Mouse (Mus musculus) brain, embryonic 14.5 days (tissue): ENCODE measurements around the gene Aurkb.
A peak's percentile ranks its signal among the peaks of the same experiment; 100 is the strongest.

ENCODE experiments used
- CTCF ChIP-seq: fragments of 200-500 bp; IDR thresholded peaks from 2 replicates; pipeline ENCODE4 v1.5.1; 2012; ENCODE audit warnings: inconsistent platforms, mild to moderate bottlenecking, moderate library complexity, borderline replicate concordance; ENCODE audit not compliant: insufficient read depth, insufficient read length; ENCODE audit errors: extremely low read depth
- POLR2A ChIP-seq: fragments of 200-500 bp; IDR thresholded peaks from 2 replicates; pipeline ENCODE4 v1.6.1; 2012; ENCODE audit warnings: mild to moderate bottlenecking, inconsistent platforms, borderline replicate concordance; ENCODE audit not compliant: poor library complexity, insufficient read depth, insufficient read length, severe bottlenecking; ENCODE audit errors: extremely low read depth

DNA sequence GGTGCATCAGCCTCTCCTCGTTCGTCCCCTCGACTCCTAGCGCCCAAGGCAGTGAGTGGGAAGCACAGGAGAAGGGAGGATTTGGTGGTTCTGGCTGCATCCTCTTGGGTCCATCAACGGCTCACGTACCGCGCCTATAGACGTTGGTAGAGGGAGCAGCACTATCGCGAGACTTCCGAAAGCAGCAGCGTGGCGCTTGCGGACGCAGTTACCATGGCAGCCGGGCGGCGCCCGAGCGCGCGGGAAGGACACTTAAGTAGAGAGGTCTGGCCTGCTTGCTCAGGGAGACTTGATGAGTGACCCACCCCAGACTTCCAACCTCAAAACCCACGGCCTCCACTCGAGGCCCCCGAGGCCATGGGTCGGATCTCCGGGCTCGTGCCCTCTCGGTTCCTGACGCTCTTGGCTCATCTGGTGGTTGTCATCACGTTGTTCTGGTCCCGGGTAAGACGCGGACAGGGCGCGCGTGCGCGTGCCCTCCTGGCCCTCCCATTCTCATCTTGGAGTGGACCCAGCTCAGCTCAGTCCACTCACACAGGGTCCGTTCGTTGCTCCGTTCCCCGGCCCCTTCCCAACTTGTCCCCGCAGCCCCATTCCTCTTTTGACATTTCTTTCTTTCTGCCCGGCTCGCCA lies 25.3 kb downstream of the Aurkb start, which contains the start of gene Tmem107:
- TF ChIP-seq CTCF = no peak
- TF ChIP-seq POLR2A = peak; percentile 64; the same call in 1 of the 2 replicates
